Comparison of ENCODE assay signal across 8 mouse cellular contexts in genomic region chr13:73405720-73406629, GRCm38 (mm10).
DNase-seq lines count a peak whose midpoint lies in the region; ATAC-seq and TF ChIP-seq lines count a peak whose summit lies in the region.

No protein-coding gene starts in this region.

- no peaks in the 10 kb centered on the region for H3K4me1 ChIP-seq in heart, adult 2 months (ENCODE audit: control insufficient read depth, insufficient read depth, low read length)
- no peaks in the 10 kb centered on the region for H3K4me1 ChIP-seq in kidney, embryonic 16.5 days (ENCODE audit: insufficient read depth, low read length)

- peak; percentile 93 for ATAC-seq in kidney, embryonic 16.5 days (ENCODE audit: low FRiP score, low TSS enrichment)
- no peak for ATAC-seq in megakaryocyte, adult 5-6 weeks (ENCODE audit: poor library complexity, severe bottlenecking)

- peak; percentile 69 for TF ChIP-seq CTCF in heart, adult 2 months (IDR thresholded peaks at IDR 0.05)

- peak overlapping the region; percentile 30 for H3K4me2 ChIP-seq in kidney, embryonic 16.5 days (replicated peaks; ENCODE audit: low read depth, low read length)

- no peak overlapping the region for H3K27ac ChIP-seq in heart, adult 2 months
- H3K27ac ChIP-seq in kidney, embryonic 16.5 days (ENCODE audit: low read length): no peak overlapping the region

- TF ChIP-seq EP300 in heart, adult 2 months (IDR thresholded peaks at IDR 0.05; ENCODE audit: insufficient read depth, low read depth, low read length): no peak

- no peaks in the 10 kb centered on the region for H3K27me3 ChIP-seq in heart, adult 2 months (ENCODE audit: control insufficient read depth, insufficient read depth, low read length)
- peaks cover 10% of the 10 kb centered on the region for H3K27me3 ChIP-seq in kidney, embryonic 16.5 days (ENCODE audit: insufficient read depth, low read length)

- intact Hi-C loops in heart, adult 2 months (cut with DNase I): loop anchor here (2.0 to 5.0 kb wide), 2 partner anchors 247 to 314 kb away; no protein-coding TSS in a partner anchor

- no peak overlapping the region for H3K4me3 ChIP-seq in heart, adult 2 months
- H3K4me3 ChIP-seq in kidney, embryonic 16.5 days (ENCODE audit: low read length): peak overlapping the region; percentile 9

- no peak for TF ChIP-seq POLR2A in heart, adult 2 months (IDR thresholded peaks at IDR 0.05; ENCODE audit: insufficient read depth, low read depth, low read length)

- no peak overlapping the region for H3K9ac ChIP-seq in heart, adult 2 months (ENCODE audit: low read depth, low read length)
- H3K9ac ChIP-seq in kidney, embryonic 16.5 days (replicated peaks; ENCODE audit: low read length): no peak overlapping the region

- WGBS in heart, adult 2 months: 19% methylated on average over 20 of the region's 20 CpGs
- 15% methylated on average over 20 of the region's 20 CpGs for WGBS in kidney, embryonic 16.5 days

- no peaks in the 10 kb centered on the region for H3K36me3 ChIP-seq in heart, adult 2 months (ENCODE audit: control insufficient read depth, insufficient read depth, low read length)
- no peaks in the 10 kb centered on the region for H3K36me3 ChIP-seq in kidney, embryonic 16.5 days (ENCODE audit: insufficient read depth, low read length)

- H3K9me3 ChIP-seq in kidney, embryonic 16.5 days (ENCODE audit: low read length): no peaks in the 10 kb centered on the region

- DNase-seq in adrenal gland, adult (ENCODE audit: inconsistent age in 2 of 2, low spot score in 1 of 2): peak; percentile 17 to 62
- no peak for DNase-seq in adrenal gland, adult 8-10 months
- DNase-seq in urinary bladder, postnatal 14 days (ENCODE audit: low spot score): peak; percentile 40
- DNase-seq in urinary bladder, postnatal 36 days (ENCODE audit: low spot score in 2 of 2): no peak
- peak; percentile 26 to 57 for DNase-seq in heart, adult 2 months
- peak; percentile 16 for DNase-seq in lung, postnatal 25 days (ENCODE audit: low spot score)

- no peaks in the 10 kb centered on the region for H3K79me2 ChIP-seq in heart, adult 2 months (replicated peaks; ENCODE audit: control insufficient read depth, insufficient read depth, low read length)

Comparison
In these comparisons a context has a peak if more than half of its experiments do, and no peak if none do; other contexts are left out.
1. DNase-seq: peak in adrenal gland, adult (2 of 2), urinary bladder, postnatal 14 days (single experiment), heart, adult 2 months (2 of 2) and lung, postnatal 25 days (single experiment); none in adrenal gland, adult 8-10 months (single experiment) and urinary bladder, postnatal 36 days (0 of 2).